Mouse (Mus musculus) heart, postnatal 10 days (tissue): ENCODE data around the gene Lrrc56. TPM values are rescaled to one million over a fixed set of nuclear protein-coding genes. Genes with fewer than 3 reads are reported as not detected.
A peak's percentile ranks its signal among the peaks of the same experiment; 100 is the strongest.

ENCODE experiments used
- DNase-seq, 2 experiments: peaks; one replicate each; pipeline ENCODE4 v3.0.0; 2021
- intact Hi-C: fragments of 180-260 bp; cut with DNase I; formaldehyde crosslinking; loops from one replicate; pipeline ENCODE4 v1.15.1; 2025
- total RNA-seq, 2 experiments: library from RNA; stranded (reverse); gene quantifications; 2 replicates each; pipeline ENCODE4 v1.2.3; 2021

Gene Lrrc56
- 1 to 10 TPM; 3.3 to 4.0 TPM for total RNA-seq

- peak; percentile 98 to 99 for DNase-seq
- intact Hi-C loops: loop anchor here (5.0 kb wide), 2 partner anchors 247 to 337 kb away; partner anchors contain the start of genes Bet1l, Gm45785 and Ric8a
Measured at GRCm38 (mm10) chr7:141193948-141194347, at the start of gene Lrrc56, which contains the start of gene Hras. Gene Lrrc56 (plus strand): TSS chr7:141194157. Gene Hras (minus strand): TSS chr7:141194005.

DNA sequence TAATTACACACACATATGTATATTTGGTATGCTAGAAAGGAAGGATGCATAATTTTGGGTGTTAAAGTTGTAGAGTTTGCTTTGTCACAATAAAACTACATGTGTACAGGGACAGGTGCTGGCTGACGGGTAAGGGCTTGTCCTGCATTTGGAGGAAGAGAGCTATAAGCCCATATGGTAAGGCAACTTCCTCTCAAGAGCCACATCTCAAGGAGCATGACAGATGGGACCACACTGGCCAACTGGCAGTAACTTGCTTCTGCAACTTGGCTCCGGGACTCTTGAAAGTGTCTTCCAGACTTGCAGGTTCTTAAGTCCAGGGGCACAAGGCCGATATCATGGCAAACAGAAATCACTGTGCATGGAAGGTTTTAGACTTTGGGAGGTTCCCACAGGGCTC lies 49.3 kb upstream of the Lrrc56 start:
- intact Hi-C loops: no loop called here
- no peak for DNase-seq

GRCm38 (mm10) chr7:141145403-141145802 lies 48.6 kb upstream of the Lrrc56 start:
- DNase-seq: no peak
- intact Hi-C loops: no loop called here

DNA sequence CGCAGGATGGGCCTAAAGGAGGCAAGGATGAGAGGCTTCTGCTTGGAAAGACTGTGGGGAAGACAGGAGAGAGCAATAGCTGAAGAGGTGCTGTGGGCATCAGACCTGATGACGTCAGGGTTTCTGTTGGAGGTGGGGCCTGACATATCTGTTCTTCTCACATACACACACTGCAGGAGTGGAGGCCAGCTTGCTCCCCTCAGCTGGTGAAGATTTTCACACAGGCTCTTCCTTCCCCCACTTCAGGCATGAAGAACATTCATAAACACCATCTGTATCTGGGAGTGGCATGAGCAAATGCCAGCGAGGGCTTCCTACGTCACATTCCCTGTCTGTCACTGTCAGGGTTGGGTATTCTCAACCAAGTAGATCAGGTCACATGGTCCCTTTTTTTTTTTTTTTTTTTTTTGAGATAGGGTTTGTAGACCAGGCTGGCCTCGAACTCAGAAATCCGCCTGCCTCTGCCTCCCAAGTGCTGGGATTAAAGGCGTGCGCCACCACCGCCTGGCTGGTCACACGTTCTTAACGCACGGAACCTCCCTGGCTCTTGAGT lies 47.8 kb upstream of the Lrrc56 start:
- intact Hi-C loops: no loop called here
- DNase-seq: no peak

- intact Hi-C loops: no loop called here
- no peak for DNase-seq
Measured at GRCm38 (mm10) chr7:141147044-141147443, 46.9 kb upstream of the Lrrc56 start.

DNA sequence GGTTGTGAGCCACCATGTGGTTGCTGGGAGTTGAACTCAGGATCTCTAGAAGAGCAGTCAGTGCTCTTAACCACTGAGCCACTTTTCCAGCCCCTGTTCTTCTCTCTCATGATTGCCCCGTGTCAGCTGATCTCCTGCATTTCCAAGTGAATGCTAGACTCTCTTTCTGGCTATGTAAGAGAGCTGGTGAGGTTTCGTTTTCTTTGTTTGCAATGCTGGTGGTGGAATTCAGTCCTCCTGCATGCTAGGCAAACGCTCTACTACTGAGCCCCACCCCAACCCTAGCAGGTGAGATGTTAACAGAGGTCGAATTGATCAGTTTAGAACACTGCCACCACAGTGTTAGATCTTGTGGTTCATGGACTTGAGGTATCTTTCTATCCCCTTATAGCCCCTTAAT lies 45.3 kb upstream of the Lrrc56 start:
- intact Hi-C loops: no loop called here

DNA sequence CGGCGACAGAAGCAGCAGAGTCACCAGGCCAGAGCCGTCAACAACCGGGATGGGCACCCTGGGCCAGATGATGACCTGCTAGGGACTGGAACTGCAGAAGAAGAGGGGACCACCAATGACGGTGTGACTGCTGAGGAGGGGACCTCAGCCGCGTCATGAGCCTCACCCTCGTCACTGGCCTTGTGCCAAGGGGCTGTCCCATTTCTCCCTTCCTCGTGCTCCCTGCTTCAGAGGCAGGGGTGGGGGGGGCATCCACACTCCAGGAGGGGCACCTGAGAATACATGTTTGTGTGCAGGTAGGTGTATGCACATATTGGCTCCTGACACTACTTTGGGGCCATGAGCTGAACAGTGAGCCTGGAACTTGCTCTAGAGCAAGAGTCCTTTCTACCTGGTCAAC lies 38.6 kb upstream of the Lrrc56 start:
- no peak for DNase-seq
- intact Hi-C loops: no loop called here

More for the DNA sequence above, 45.3 kb upstream of the Lrrc56 start:
- DNase-seq: no peak

DNA sequence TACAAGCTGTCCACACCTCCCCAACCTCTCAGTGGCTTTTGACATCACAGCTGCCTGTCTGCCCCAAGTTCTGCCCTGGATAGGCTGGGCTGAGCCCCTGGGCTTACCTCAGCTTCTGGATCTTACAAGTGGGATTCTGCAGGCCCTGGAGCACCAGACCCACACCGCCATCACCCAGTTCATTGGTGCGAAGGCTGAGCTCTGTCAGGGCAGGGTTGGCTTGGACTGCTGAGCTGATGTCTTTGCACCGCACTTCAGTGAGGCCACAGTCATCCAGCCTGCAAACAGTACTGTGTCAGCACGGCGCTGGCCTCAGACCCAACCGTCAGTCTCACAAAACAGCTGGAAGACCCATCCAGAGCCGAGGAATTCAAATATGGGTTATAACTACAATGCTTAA lies 29.6 kb upstream of the Lrrc56 start:
- DNase-seq: no peak
- intact Hi-C loops: no loop called here

DNA sequence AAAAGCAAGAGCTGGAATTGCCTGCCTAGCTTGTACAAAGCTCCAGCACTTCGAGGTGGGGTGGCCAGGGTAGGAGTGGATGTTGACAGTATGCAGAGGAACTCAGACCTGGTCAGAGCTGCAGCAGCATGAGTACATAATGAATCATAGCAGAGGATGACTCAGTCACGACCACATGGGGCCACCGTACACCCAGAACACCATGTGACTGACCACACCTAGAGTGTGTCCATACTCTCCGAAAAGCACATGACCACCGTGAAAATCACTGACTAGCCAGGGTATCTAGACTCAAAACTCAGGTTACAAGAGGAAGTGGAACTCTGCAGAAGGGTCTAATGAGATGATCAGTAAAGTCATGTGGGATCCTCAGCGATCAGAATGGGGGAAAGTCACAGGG lies 29.1 kb upstream of the Lrrc56 start:
- intact Hi-C loops: no loop called here
- peak; percentile 17 to 25 for DNase-seq

GRCm38 (mm10) chr7:141167901-141168517 lies 25.9 kb upstream of the Lrrc56 start:
- peak; percentile 56 to 69 for DNase-seq
- intact Hi-C loops: no loop called here

DNA sequence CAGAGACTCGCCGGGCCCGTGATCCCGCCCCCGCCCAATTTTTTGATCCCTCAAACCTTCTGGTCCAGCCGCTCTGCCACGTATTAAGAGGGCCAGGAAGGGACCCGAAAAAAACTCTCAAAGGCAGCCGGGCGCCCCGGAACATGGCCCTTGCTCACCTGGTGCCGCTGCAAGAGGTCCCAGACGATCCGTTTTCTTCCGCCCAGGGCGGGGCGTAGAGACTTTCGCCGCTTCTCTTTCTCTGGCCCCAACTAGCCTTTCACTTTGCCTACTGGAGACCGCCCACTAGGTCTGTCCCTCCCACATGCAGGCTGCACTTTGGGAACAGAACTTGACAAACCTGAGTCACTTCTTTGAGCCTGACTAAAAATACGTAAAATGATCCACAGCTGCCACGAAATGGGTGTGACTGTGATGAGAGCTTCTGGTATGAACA lies 25.4 kb upstream of the Lrrc56 start:
- peak; percentile 74 for DNase-seq
- intact Hi-C loops: no loop called here

DNA sequence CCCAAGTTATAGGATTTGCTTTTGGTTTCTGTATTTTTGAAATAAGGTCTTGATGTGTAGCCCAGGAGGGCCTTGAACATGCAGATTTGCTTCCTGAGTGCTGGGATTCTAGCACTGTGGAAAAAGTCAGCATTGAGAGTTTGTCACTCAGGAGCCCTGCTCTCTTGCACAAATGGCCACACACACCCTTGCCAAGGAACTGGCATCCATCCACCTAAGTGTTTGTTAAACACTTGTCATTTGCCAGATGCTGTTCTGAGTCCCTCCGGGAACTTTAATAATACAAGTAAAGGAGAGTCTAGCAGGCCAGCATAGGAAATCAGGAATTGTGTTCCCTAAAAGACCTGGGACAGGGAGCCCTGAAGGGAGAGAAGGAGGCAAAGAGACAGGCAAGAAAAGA lies 24.7 kb upstream of the Lrrc56 start:
- intact Hi-C loops: no loop called here
- DNase-seq: no peak

GRCm38 (mm10) chr7:141169866-141170265 lies 24.1 kb upstream of the Lrrc56 start:
- intact Hi-C loops: loop anchor here (5.0 kb wide), 1 partner anchor 313 kb away; the partner anchor contains the start of genes Bet1l, Gm45785 and Ric8a
- no peak for DNase-seq

- intact Hi-C loops: loop anchor here (2.0 to 5.0 kb wide), 2 partner anchors 42 to 315 kb away; partner anchors contain the start of genes Bet1l, Gm45785 and Ric8a
- peak; percentile 94 for DNase-seq
Measured at GRCm38 (mm10) chr7:141172116-141173006, 21.6 kb upstream of the Lrrc56 start, which contains the start of gene Rnh1. Gene Rnh1 (minus strand): TSS chr7:141172857.

DNA sequence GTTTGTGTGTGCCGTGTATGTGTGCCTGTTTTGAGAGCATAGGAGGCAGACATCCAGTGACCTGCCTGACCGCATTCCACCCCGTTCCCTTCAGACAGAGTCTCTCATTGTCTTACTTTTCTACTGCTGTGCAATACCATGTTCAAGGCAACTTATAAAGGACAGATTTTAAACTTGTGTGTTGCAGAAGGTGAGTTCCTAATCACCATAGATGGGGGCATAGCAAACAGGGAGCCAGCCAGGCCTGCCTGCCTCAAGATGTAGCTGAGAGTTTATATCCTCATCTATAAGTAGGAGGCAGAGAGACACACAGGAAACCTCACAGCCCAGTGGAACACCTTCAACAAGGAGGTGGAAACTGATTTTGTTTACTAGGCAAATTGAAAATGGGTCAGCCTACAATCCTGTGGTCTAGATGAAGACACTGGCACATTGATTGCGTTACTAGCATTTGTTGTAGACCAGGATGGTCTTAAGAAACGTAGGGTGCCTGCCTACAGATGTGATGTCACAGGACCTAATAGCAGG lies 20.6 kb upstream of the Lrrc56 start:
- no peak for DNase-seq
- intact Hi-C loops: loop anchor here (2.0 to 5.0 kb wide), 2 partner anchors 43 to 316 kb away; partner anchors contain the start of genes Bet1l, Gm45785 and Ric8a

GRCm38 (mm10) chr7:141175068-141175467 lies 18.9 kb upstream of the Lrrc56 start:
- intact Hi-C loops: loop anchor here (2.0 to 5.0 kb wide), 3 partner anchors 103 to 218 kb away; partner anchors contain the start of genes Gm45717 and Ifitm2
- no peak for DNase-seq

- peak; percentile 87 to 92 for DNase-seq
- intact Hi-C loops: loop anchor here (1.0 to 5.0 kb wide), 5 partner anchors 84 to 267 kb away; partner anchors contain the start of genes Gm45717 and Ifitm2
Measured at GRCm38 (mm10) chr7:141176173-141176572, 17.8 kb upstream of the Lrrc56 start.

DNA sequence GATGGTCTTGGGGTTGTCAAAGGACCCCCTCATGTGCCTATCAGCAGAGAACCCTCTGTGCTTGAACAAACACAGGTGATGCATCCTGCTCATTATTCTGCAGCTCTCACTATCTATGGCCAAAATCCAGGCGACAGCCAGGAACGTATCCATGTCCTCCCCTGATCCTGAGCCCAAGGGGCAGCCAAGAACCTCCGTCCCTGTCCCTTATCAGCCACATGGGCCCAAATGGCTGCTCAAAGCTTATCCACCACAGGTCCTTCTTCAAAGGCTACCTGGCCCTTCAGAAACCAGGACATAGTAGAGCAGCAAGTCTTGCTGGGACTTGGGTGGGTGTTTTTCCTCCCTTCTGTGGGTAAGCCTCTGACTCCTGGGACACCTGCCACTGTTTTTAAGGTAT lies 5.8 kb upstream of the Lrrc56 start:
- no peak for DNase-seq
- intact Hi-C loops: no loop called here

DNA sequence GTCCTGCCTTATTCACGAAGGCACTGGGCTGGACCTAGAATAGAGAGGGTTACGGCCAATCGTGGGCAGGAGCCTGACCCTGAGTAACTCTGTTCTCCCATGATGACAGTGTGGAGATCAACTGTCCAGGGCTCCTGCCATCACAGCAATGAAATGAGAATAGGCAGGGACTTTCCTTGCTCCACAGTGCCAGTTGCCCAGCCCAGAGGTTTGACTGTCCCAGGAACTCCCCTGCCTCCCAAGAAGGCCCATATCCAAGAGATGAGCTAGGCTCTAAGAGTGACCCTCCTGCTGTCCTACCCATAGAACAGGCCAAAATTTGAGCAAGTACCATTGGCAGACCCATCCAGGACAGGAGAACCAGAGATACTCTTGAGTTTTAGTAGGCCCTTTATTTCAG lies 5.2 kb upstream of the Lrrc56 start:
- DNase-seq: no peak

GRCm38 (mm10) chr7:141190220-141190619 lies 3.7 kb upstream of the Lrrc56 start:
- no peak for DNase-seq
- intact Hi-C loops: loop anchor here (5.0 kb wide), 2 partner anchors 243 to 333 kb away; partner anchors contain the start of genes Bet1l, Gm45785 and Ric8a

More for the DNA sequence above, 5.2 kb upstream of the Lrrc56 start:
- intact Hi-C loops: no loop called here
